Mouse (Mus musculus) stomach, postnatal 0 days (tissue): Measurements from ENCODE around the gene Tnfsfm13. TPM values are rescaled to one million over a fixed set of nuclear protein-coding genes. Genes with fewer than 3 reads are reported as not detected.
"Not testable (repeated sequence)": the region's sequence is repeated elsewhere in the genome, so short reads cannot be mapped to it uniquely, and the experiment has no call there.

Source experiments
- ATAC-seq: fragments of 200-750 bp; cut with Nextera tagmentation; 2 replicates; pipeline ENCODE4 v1.8.0; 2017; ENCODE audit not compliant: low FRiP score, low TSS enrichment
- DNase-seq: peaks from one replicate; pipeline ENCODE4 v3.0.0-alpha.2; 2016; ENCODE audit warnings: low spot score
- H3K27ac ChIP-seq: fragments of 300-500 bp; sonication (generic); replicated peaks from 2 replicates; pipeline ENCODE4 v1.5.1; 2014; ENCODE audit warnings: mild to moderate bottlenecking, control low read depth
- H3K27me3 ChIP-seq: fragments of 300-500 bp; sonication (generic); 2 replicates; pipeline ENCODE4 v1.6.1; 2014; ENCODE audit warnings: low read length; ENCODE audit not compliant: control insufficient read depth, insufficient read depth
- H3K36me3 ChIP-seq: fragments of 300-500 bp; sonication (generic); 2 replicates; pipeline ENCODE4 v1.6.1; 2014; ENCODE audit warnings: low read length, mixed read lengths; ENCODE audit not compliant: control insufficient read depth, insufficient read depth
- H3K4me1 ChIP-seq: fragments of 300-500 bp; sonication (generic); replicated peaks from 2 replicates; pipeline ENCODE4 v1.6.1; 2014; ENCODE audit warnings: antibody characterized with exemption; ENCODE audit not compliant: control insufficient read depth, insufficient read depth
- H3K4me2 ChIP-seq: fragments of 300-500 bp; sonication (generic); replicated peaks from 2 replicates; pipeline ENCODE4 v1.6.1; 2014; ENCODE audit warnings: low read depth, mild to moderate bottlenecking, control low read depth, moderate library complexity
- H3K4me3 ChIP-seq: fragments of 300-500 bp; sonication (generic); 2 replicates; pipeline ENCODE4 v1.5.1; 2014; ENCODE audit warnings: low read depth, low read length, control low read depth
- H3K9ac ChIP-seq: fragments of 300-500 bp; sonication (generic); 2 replicates; pipeline ENCODE4 v1.6.1; 2014; ENCODE audit warnings: mild to moderate bottlenecking, low read length, control low read depth, mixed read lengths
- H3K9me3 ChIP-seq: fragments of 300-500 bp; sonication (generic); 2 replicates; pipeline ENCODE4 v1.6.1; 2016; ENCODE audit warnings: low read length; ENCODE audit not compliant: control insufficient read depth
- CTCF ChIP-seq: IDR thresholded peaks from 2 replicates; pipeline ENCODE4 v1.5.1; 2016; ENCODE audit warnings: antibody characterized with exemption, low read depth, mild to moderate bottlenecking, moderate library complexity
- EP300 ChIP-seq: optimal IDR thresholded peaks from 2 replicates; pipeline ENCODE3; 2016; ENCODE audit warnings: antibody characterized with exemption
- WGBS: fragments of 180-500 bp; shearing (Covaris S2); extraction: QIAGEN DNeasy Blood & Tissue Kit; methylation state at CpG from one replicate; pipeline ENCODE4 v1.1.7; 2014; 5-methylcytosine and 5-hydroxymethylcytosine counted together
- polyA plus RNA-seq: library from polyadenylated mRNA; unstranded; fragments of >200 nt; fragmentation: Nextera tagmentation; extraction: Ambion mirVana; gene quantifications from 2 replicates; pipeline ENCODE4 v1.2.1, GENCODE M21; 2015

Tnfsfm13 gene
- polyA plus RNA-seq: 4.1 and 4.2 TPM in 2 replicates

DNA sequence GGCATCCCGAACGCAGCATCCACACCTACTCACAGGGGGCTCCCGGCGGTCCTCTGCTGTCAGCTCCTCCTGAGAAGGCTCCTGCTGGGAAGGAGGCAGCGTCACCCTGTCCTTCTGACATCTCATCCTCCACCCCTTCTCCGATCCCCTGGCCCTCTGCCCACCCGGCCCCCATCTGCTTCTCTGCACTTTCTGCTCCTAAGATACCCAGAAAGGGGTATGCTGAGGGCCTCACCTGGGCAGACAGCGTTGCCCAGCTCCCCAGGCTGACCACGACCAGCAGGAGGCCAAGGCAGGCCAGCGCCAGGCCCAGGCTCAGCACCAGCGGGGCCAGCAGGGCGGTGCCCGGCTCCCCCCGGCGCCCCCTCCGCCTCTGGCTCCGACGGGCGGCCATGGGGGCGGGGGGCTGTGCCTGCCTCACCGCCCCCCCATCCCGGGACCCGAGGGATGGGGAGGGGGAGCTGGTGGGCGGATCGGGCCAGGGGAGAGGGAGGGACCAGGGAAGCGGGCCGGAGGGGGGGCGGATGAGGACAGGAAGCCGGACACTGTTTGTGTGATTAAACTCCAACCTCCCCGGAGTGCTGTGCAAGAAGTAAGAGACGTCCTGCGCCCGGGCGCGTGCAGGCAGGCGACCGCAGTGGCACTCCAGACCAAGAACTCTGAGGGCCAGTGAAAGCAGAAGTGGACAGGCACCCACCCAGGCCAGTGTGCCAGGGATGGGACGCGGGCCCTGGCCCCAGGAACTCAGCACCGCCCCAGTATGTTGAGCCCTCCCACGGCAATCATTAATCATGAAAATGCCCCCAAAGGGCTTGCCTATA is at the start of gene Tnfsfm13, which contains the start of gene Tnfsf12:
Tnfsfm13 (minus strand) TSS at position 738 of the 821 bp plus-strand sequence.
Tnfsf12 (minus strand) TSS at position 489 of the 821 bp plus-strand sequence.
- TF ChIP-seq CTCF (peak; percentile 40), EP300 (no peak)
- H3K27me3 ChIP-seq: no peaks in the 10 kb centered on the region
- no peaks in the 10 kb centered on the region for H3K9me3 ChIP-seq
- DNase-seq: peak; percentile 65
- H3K27ac ChIP-seq: peak within 1 kb of the TSS; percentile 89
- H3K9ac ChIP-seq: peak within 1 kb of the TSS; percentile 80
- no peaks in the 10 kb centered on the region for H3K4me1 ChIP-seq
- H3K4me2 ChIP-seq: peak within 1 kb of the TSS; percentile 84
- peak; percentile 75 for ATAC-seq
- no peaks in the 10 kb centered on the region for H3K36me3 ChIP-seq
- 3% methylated on average over 34 of the region's 41 CpGs for whole genome bisulfite sequencing
- peak within 1 kb of the TSS; percentile 61 for H3K4me3 ChIP-seq

DNA sequence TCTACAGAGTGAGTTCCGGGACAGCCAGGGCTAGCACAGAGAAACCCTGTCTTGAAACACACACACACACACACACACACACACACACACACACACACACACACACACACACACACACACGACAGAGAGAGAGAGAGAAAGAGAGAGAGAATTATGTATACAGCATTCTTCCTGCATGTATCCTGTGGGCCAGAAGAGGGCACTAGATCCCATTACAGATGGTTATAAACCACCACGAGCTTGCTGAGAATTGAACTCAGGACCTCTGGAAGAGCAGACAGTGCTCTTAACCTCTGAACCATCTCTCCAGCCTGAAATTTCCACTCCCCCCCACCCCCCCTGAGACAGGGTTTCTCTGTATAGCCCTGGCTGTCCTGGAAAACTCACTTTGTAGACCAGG is 35.5 kb upstream of the Tnfsfm13 start:
- ATAC-seq, H3K4me3 ChIP-seq, H3K9me3 ChIP-seq, H3K9ac ChIP-seq, H3K27me3 ChIP-seq, DNase-seq, H3K27ac ChIP-seq, H3K4me2 ChIP-seq, H3K4me1 ChIP-seq: not testable (repeated sequence)
- WGBS: 61% methylated on average over 3 of the region's 3 CpGs
- H3K36me3 ChIP-seq: peaks cover 20% of the 10 kb centered on the region
- TF ChIP-seq CTCF: peak; percentile 55

DNA sequence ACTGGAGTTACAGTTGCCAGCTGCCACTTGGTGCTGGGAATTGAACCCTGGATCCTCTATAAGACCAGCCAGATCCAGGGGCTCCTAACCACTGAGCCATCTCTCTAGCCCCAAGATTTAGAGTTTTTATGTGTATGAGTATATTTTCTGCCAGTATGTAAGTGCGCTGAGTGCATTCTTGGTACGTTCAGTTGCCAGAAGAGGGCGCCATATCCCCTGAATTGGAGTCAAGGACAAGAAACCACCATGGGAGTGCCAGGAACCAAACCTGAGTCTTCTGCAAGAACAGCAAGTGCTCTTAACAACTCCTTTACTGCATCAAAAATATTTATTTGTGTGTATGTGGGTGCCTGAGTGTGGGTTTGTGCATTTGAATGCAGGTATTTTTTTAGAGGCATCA is 33.2 kb upstream of the Tnfsfm13 start:
- H3K27me3 ChIP-seq: no peaks in the 10 kb centered on the region
- no peak overlapping the region for H3K27ac ChIP-seq
- no peak overlapping the region for H3K4me3 ChIP-seq
- ATAC-seq (no peak), DNase-seq (peak; percentile 74)
- H3K4me2 ChIP-seq: no peak overlapping the region
- TF ChIP-seq EP300: no peak
- TF ChIP-seq CTCF: peak; percentile 71
- no peaks in the 10 kb centered on the region for H3K9me3 ChIP-seq
- no peak overlapping the region for H3K9ac ChIP-seq
- WGBS: 26% methylated on average over 3 of the region's 3 CpGs
- H3K36me3 ChIP-seq: peaks cover 2% of the 10 kb centered on the region; the same call in 1 of the 2 replicates
- no peaks in the 10 kb centered on the region for H3K4me1 ChIP-seq

DNA sequence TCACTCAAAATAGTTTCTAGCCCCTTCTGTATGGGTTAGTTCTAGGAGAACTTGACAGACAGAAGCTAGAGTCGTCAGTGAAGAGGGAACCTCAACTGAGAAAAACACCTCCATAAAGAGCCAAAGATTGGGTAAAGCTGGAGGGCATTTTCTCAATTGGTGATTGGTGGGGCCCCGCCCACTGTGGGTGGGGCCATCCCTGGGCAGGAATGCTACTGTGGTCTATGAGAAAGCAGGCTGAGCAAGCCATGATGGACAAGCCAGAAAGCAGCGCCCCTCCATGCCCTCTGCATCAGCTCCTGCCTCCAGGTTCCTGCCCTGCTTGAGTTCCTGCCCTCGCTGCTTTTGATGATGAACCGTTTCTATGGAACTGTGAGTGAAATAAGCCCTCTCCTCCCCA is 30.1 kb upstream of the Tnfsfm13 start:
- TF ChIP-seq CTCF (no peak), EP300 (no peak)
- 34% methylated on average over 5 of the region's 5 CpGs for WGBS
- no peaks in the 10 kb centered on the region for H3K36me3 ChIP-seq

DNA sequence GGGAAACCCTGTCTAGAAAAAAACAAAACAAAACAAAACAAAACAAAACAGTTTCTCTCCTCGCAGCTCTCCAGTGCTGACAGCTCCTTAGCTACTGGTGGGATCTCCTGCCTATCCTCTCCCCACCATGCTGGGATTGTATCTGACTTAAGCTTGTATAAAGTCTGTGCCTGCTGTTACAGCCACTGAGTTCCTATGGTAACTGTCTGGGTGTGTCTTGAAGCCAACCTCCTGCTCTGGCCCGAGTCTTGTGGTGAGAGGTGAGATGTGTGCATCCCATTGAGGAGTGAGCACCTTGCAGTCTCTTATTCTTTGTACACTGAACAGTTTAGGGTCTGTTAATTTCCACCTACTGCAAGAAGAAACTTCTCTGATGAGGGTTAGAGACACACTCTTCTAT is 27.2 kb upstream of the Tnfsfm13 start:
- TF ChIP-seq EP300: no peak
- no peak for TF ChIP-seq CTCF
- ATAC-seq: no peak
- Histone ChIP-seq H3K9me3 (no peaks in the 10 kb centered on the region), H3K36me3 (no peaks in the 10 kb centered on the region), H3K27me3 (no peaks in the 10 kb centered on the region), H3K4me3 (no peak overlapping the region), H3K9ac (no peak overlapping the region), H3K27ac (no peak overlapping the region), H3K4me2 (no peak overlapping the region), H3K4me1 (no peaks in the 10 kb centered on the region)
- DNase-seq: no peak
- WGBS: 40% methylated on average over 2 of the region's 2 CpGs

More for the DNA sequence above, 30.1 kb upstream of the Tnfsfm13 start:
- Histone ChIP-seq H3K27me3 (no peaks in the 10 kb centered on the region), H3K9ac (no peak overlapping the region), H3K4me3 (no peak overlapping the region), H3K4me1 (no peaks in the 10 kb centered on the region), H3K9me3 (no peaks in the 10 kb centered on the region), H3K27ac (no peak overlapping the region), H3K4me2 (no peak overlapping the region)
- DNase-seq (no peak), ATAC-seq (no peak)

DNA sequence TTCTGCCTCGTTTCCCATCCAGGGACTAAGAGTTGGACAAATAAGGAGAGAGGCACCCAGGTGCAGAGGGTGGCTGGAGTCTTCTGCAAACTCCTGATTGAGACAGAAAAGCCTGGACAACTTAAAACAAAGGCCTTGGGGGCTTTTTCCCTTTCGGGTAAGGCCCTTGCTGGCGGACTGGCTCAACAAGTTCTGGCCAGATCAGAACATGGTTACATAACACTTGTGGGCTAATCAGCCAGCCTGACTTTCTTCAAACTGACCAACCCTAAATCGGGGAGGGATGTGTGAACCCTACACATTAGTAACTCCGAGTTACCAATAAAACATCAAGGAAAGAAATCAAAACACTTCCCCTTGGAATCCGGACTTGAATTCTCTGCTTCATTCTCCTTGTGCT is 25.0 kb upstream of the Tnfsfm13 start:
- no peaks in the 10 kb centered on the region for H3K9me3 ChIP-seq
- H3K9ac ChIP-seq: no peak overlapping the region
- no peaks in the 10 kb centered on the region for H3K36me3 ChIP-seq
- H3K4me3 ChIP-seq: no peak overlapping the region
- TF ChIP-seq EP300: no peak
- TF ChIP-seq CTCF: no peak
- no peaks in the 10 kb centered on the region for H3K27me3 ChIP-seq
- no peak overlapping the region for H3K27ac ChIP-seq
- H3K4me2 ChIP-seq: no peak overlapping the region
- 47% methylated on average over 6 of the region's 6 CpGs for WGBS
- ATAC-seq (no peak), DNase-seq (peak; percentile 44)
- H3K4me1 ChIP-seq: no peaks in the 10 kb centered on the region
